Mouse (Mus musculus): ENCODE measurements around the gene Cntnap2. TPM values are rescaled to one million over a fixed set of nuclear protein-coding genes. Genes with fewer than 3 reads are reported as not detected.

The Cntnap2 gene
- total and polyA plus RNA-seq, 3 experiments, result 0.30 to 0.79 (median 0.44) TPM

DNA sequence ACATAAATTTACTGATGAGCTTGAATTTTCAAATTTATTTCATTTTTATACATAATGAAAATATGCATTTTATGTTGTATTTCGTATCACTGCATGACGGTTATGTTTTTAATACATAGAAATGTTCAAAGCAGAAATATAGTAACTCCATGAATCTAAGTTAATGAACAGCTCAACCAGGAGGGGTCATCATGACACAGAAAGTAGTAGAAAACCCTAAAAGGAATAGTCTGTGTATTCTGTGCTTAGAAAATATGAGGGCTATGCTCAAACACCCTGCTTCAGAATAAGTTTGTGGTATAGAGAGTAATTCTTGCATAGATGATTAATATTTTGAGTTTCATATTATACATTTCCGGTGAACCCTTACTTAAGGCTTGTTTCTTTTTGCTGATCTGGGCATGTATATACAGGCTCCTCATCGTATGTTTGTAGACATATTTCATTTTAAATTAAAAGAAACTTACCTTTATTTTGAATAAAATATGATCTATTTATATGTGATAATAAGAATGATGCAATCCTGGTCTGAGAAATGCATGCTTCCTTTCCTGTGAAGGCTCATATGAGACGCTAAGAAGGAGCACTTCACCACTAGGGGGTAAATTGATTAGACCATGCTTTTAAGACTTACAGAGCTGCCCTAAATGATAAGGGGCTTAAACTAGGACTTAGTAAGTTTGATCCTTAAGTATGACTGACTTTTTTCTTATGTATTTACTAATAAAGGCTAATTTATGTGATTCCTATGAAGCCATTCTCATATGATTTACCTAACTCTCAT lies 3.2 kb downstream of the Cntnap2 start:
- no peak for TF ChIP-seq TCF12 (IDR thresholded peaks at IDR 0.05; ENCODE audit: low read depth, low read length)
- no peak for TF ChIP-seq POLR2A (IDR thresholded peaks at IDR 0.05; ENCODE audit: low read depth, low read length)
- no peak for TF ChIP-seq E2F4 (IDR thresholded peaks at IDR 0.05; ENCODE audit: insufficient replicate concordance, low read depth, low read length)
- no peak for TF ChIP-seq NRF1 (IDR thresholded peaks at IDR 0.05; ENCODE audit: low read depth, low read length)
- no peak for TF ChIP-seq RCOR1 (conservative IDR thresholded peaks at IDR 0.05; ENCODE audit: low read depth, low read length)
- no peak for TF ChIP-seq ZNF384 (IDR thresholded peaks at IDR 0.05; ENCODE audit: low read depth, low read length)
- TF ChIP-seq MXI1 (IDR thresholded peaks at IDR 0.05; ENCODE audit: low read depth, low read length), result no peak
- no peak for TF ChIP-seq PAX5 (IDR thresholded peaks at IDR 0.05; ENCODE audit: low read length)
- TF ChIP-seq MYC (IDR thresholded peaks at IDR 0.05; ENCODE audit: low read depth, low read length), result no peak
- TF ChIP-seq ZC3H11A (IDR thresholded peaks at IDR 0.05; ENCODE audit: low read depth, low read length), result no peak
- TF ChIP-seq GABPA (IDR thresholded peaks at IDR 0.05; ENCODE audit: insufficient replicate concordance, low read depth, low read length), result no peak
- TF ChIP-seq RAD21 (IDR thresholded peaks at IDR 0.05; ENCODE audit: low read depth, low read length), result no peak
- TF ChIP-seq IRF4 (IDR thresholded peaks at IDR 0.05; ENCODE audit: low read depth, low read length), result no peak
- no peak for TF ChIP-seq MAZ (IDR thresholded peaks at IDR 0.05; ENCODE audit: low read depth, low read length)

DNA sequence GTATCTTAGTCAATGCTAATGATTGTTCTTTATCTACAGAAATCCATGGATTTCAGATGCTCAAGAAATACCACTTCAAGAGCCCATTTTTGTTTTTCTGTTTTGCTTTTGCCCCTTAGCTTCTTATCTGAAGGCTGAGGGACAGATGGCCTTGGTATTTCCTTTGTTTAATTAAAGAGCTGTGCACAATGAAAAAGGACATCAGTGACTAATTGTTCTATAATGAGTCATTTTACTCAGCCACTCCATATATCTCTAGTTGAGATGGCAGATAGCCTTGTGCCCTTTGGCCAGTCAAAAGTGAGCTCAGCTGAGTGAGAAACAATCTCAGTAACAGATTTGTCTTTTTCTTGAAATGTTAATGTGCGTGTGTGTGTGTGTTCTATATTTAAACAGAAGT lies 29.1 kb downstream of the Cntnap2 start:
- Histone ChIP-seq H3K4me1 (ENCODE audit: control insufficient read depth in 1 of 2, insufficient read depth in 2 of 2) (no peaks in the 10 kb centered on the region), H3K27me3 (replicated peaks) (no peaks in the 10 kb centered on the region), H3K36me3 (replicated peaks in 1 of 2; ENCODE audit: control insufficient read depth in 1 of 2, insufficient read depth in 1 of 2, low read length in 1 of 2) (no peaks in the 10 kb centered on the region), H3K9me3 (replicated peaks; ENCODE audit: low read length) (peaks cover 12% of the 10 kb centered on the region), H3K27ac (ENCODE audit: insufficient read depth, low read depth) (no peak overlapping the region), H3K4me2 (ENCODE audit: insufficient read depth, low read depth, poor library complexity, severe bottlenecking) (no peak overlapping the region), H3K9ac (ENCODE audit: insufficient read depth, low read depth) (no peak overlapping the region), H3K79me2 (replicated peaks; ENCODE audit: control insufficient read depth, extremely low read depth, insufficient read depth, poor library complexity, severe bottlenecking) (no peaks in the 10 kb centered on the region), H3K4me3 (replicated peaks in 1 of 3; ENCODE audit: low read depth in 2 of 3, low read length in 2 of 3, poor library complexity in 1 of 3) (no peak overlapping the region)
- dilution Hi-C loops (cut with MboI; ENCODE audit: extremely low pct_ligation_motif_present, extremely low pct_unique_long_range_greater_than_20kb, low sequenced_read_pairs) (no loop called here), in situ Hi-C loops (cut with MboI; ENCODE audit: low pct_ligation_motif_present, low pct_unique_long_range_greater_than_20kb, low sequenced_read_pairs) (no loop called here)
- no peak for TF ChIP-seq E2F4 (IDR thresholded peaks at IDR 0.05; ENCODE audit: insufficient replicate concordance, low read depth, low read length)
- TF ChIP-seq MYC (IDR thresholded peaks at IDR 0.05; ENCODE audit: low read depth, low read length), result no peak
- no peak for TF ChIP-seq SIN3A (IDR thresholded peaks at IDR 0.05; ENCODE audit: low read length)
- no peak for TF ChIP-seq RAD21 (IDR thresholded peaks at IDR 0.05; ENCODE audit: low read depth, low read length)
- no peak for TF ChIP-seq CTCF (conservative IDR thresholded peaks at IDR 0.05 in 1 of 2, IDR thresholded peaks at IDR 0.05 in 1 of 2; ENCODE audit: low read depth in 2 of 2, low read length in 2 of 2)
- no peak for TF ChIP-seq USF2 (conservative IDR thresholded peaks at IDR 0.05; ENCODE audit: low read depth, low read length)
- TF ChIP-seq UBTF (IDR thresholded peaks at IDR 0.05; ENCODE audit: low read depth, low read length), result no peak
- TF ChIP-seq ETS1 (conservative IDR thresholded peaks at IDR 0.05; ENCODE audit: low read depth, low read length), result no peak
- TF ChIP-seq ZC3H11A (IDR thresholded peaks at IDR 0.05; ENCODE audit: low read depth, low read length), result no peak
- TF ChIP-seq ZMIZ1 (IDR thresholded peaks at IDR 0.05; ENCODE audit: low read depth, low read length), result no peak
- TF ChIP-seq NELFE (IDR thresholded peaks at IDR 0.05; ENCODE audit: low read depth, low read length), result no peak
- TF ChIP-seq GABPA (IDR thresholded peaks at IDR 0.05; ENCODE audit: insufficient replicate concordance, low read depth, low read length), result no peak
- TF ChIP-seq CHD2 (IDR thresholded peaks at IDR 0.05; ENCODE audit: low read length), result no peak
- no peak for TF ChIP-seq TCF12 (IDR thresholded peaks at IDR 0.05; ENCODE audit: low read depth, low read length)
- TF ChIP-seq ELF1 (IDR thresholded peaks at IDR 0.05; ENCODE audit: low read depth, low read length), result no peak
- no peak for DNase-seq (ENCODE audit: extremely low read depth)

More for the DNA sequence above, 3.2 kb downstream of the Cntnap2 start:
- H3K36me3 ChIP-seq (replicated peaks in 1 of 2; ENCODE audit: control insufficient read depth in 1 of 2, insufficient read depth in 1 of 2, low read length in 1 of 2), result no peaks in the 10 kb centered on the region
- no peak overlapping the region for H3K4me3 ChIP-seq (replicated peaks in 1 of 3; ENCODE audit: low read depth in 2 of 3, low read length in 2 of 3, poor library complexity in 1 of 3)
- in situ Hi-C loops (cut with MboI; ENCODE audit: low pct_ligation_motif_present, low pct_unique_long_range_greater_than_20kb, low sequenced_read_pairs), result no loop called here
- H3K4me1 ChIP-seq (ENCODE audit: control insufficient read depth in 1 of 2, insufficient read depth in 2 of 2), result no peaks in the 10 kb centered on the region
- H3K9ac ChIP-seq (ENCODE audit: insufficient read depth, low read depth), result no peak overlapping the region
- H3K9me3 ChIP-seq (replicated peaks; ENCODE audit: low read length), result peaks cover 24% of the 10 kb centered on the region
- no peaks in the 10 kb centered on the region for H3K79me2 ChIP-seq (replicated peaks; ENCODE audit: control insufficient read depth, extremely low read depth, insufficient read depth, poor library complexity, severe bottlenecking)
- H3K4me2 ChIP-seq (ENCODE audit: insufficient read depth, low read depth, poor library complexity, severe bottlenecking), result no peak overlapping the region
- H3K27ac ChIP-seq (ENCODE audit: insufficient read depth, low read depth), result no peak overlapping the region
- H3K27me3 ChIP-seq (replicated peaks), result no peaks in the 10 kb centered on the region
- dilution Hi-C loops (cut with MboI; ENCODE audit: extremely low pct_ligation_motif_present, extremely low pct_unique_long_range_greater_than_20kb, low sequenced_read_pairs), result no loop called here
- DNase-seq (ENCODE audit: extremely low read depth), result no peak
